Mouse (Mus musculus) hindbrain, embryonic 11.5 days (tissue): ENCODE data around the gene Fyco1. TPM values are rescaled to one million over a fixed set of nuclear protein-coding genes. Genes with fewer than 3 reads are reported as not detected.

Source experiments
- ATAC-seq: fragments of 200-750 bp; cut with Nextera tagmentation; 2 replicates; pipeline ENCODE4 v1.8.0; 2017; ENCODE audit warnings: mild to moderate bottlenecking, moderate TSS enrichment, moderate library complexity; ENCODE audit not compliant: low FRiP score
- DNase-seq: peaks from one replicate; pipeline ENCODE4 v3.0.0-alpha.2; 2015; ENCODE audit warnings: low spot score
- H3K27ac ChIP-seq: fragments of 300-500 bp; sonication (generic); 2 replicates; pipeline ENCODE4 v1.5.1; 2014; ENCODE audit warnings: mild to moderate bottlenecking, low read depth, low read length
- H3K27me3 ChIP-seq: fragments of 300-500 bp; sonication (generic); 2 replicates; pipeline ENCODE4 v1.6.1; 2014; ENCODE audit warnings: mild to moderate bottlenecking, low read length, moderate library complexity, mixed read lengths; ENCODE audit not compliant: control insufficient read depth, insufficient read depth
- H3K36me3 ChIP-seq: fragments of 300-500 bp; sonication (generic); 2 replicates; pipeline ENCODE4 v1.6.1; 2014; ENCODE audit warnings: mild to moderate bottlenecking, low read length, moderate library complexity, mixed read lengths; ENCODE audit not compliant: control insufficient read depth, insufficient read depth
- H3K4me1 ChIP-seq: fragments of 300-500 bp; sonication (generic); replicated peaks from 2 replicates; pipeline ENCODE4 v1.6.1; 2014; ENCODE audit warnings: low read length, mixed read lengths; ENCODE audit not compliant: control insufficient read depth, insufficient read depth
- H3K4me2 ChIP-seq: fragments of 300-500 bp; sonication (generic); replicated peaks from 2 replicates; pipeline ENCODE4 v1.6.1; 2014; ENCODE audit warnings: mild to moderate bottlenecking, low read depth, low read length
- H3K4me3 ChIP-seq: fragments of 300-500 bp; sonication (generic); 2 replicates; pipeline ENCODE4 v1.5.1; 2014; ENCODE audit warnings: low read depth, low read length
- H3K9ac ChIP-seq: fragments of 300-500 bp; sonication (generic); 2 replicates; pipeline ENCODE4 v1.6.1; 2014; ENCODE audit warnings: low read depth, low read length
- H3K9me3 ChIP-seq: fragments of 300-500 bp; sonication (generic); 2 replicates; pipeline ENCODE4 v1.6.1; 2016; ENCODE audit warnings: low read length; ENCODE audit not compliant: control insufficient read depth
- WGBS: fragments of 180-500 bp; shearing (Covaris S2); extraction: QIAGEN DNeasy Blood & Tissue Kit; methylation state at CpG from one replicate; pipeline ENCODE4 v1.1.7; 2014; 5-methylcytosine and 5-hydroxymethylcytosine counted together
- polyA plus RNA-seq: library from polyadenylated mRNA; unstranded; fragments of >200 nt; fragmentation: Nextera tagmentation; extraction: Ambion mirVana; gene quantifications from 2 replicates; pipeline ENCODE4 v1.2.1, GENCODE M21; 2014

The Fyco1 gene
- polyA plus RNA-seq, 1 experiment from 2014 or later = 9.5 TPM

DNA sequence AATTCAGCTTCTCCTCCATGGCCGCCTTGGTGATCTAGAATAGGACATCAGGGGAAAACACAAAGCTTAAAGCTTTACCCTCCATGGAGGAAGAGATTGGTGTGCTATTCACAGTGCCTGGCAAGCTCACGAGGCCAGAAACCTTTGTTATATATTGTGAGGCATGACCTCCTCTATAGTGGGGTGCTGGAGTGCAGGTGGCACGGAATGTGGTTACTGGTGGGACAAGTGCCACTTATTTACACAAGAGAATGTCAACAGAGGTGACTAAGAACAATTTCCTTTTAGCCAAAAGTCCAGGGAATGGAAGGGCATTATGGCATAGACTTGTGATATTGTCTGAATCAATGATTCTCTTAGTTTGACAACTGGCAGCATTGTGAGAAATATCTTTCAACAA, 25.1 kb downstream of the Fyco1 start:
- H3K4me2 ChIP-seq = no peak overlapping the region
- no peaks in the 10 kb centered on the region for H3K9me3 ChIP-seq
- H3K27me3 ChIP-seq = no peaks in the 10 kb centered on the region
- H3K4me1 ChIP-seq = no peaks in the 10 kb centered on the region
- H3K4me3 ChIP-seq = no peak overlapping the region
- WGBS = 90% methylated on average over 3 of the region's 3 CpGs
- no peak for DNase-seq
- H3K27ac ChIP-seq = no peak overlapping the region
- ATAC-seq = no peak
- no peak overlapping the region for H3K9ac ChIP-seq
- H3K36me3 ChIP-seq = 0 out of 2 replicates have a peak, but pooled peaks cover 9% of the 10 kb centered on the region

GRCm38 (mm10) chr9:123818601-123819000, 33.1 kb downstream of the Fyco1 start:
- no peak overlapping the region for H3K9ac ChIP-seq
- no peaks in the 10 kb centered on the region for H3K4me1 ChIP-seq
- no peak overlapping the region for H3K27ac ChIP-seq
- DNase-seq (no peak), ATAC-seq (no peak)
- no peak overlapping the region for H3K4me3 ChIP-seq
- no peaks in the 10 kb centered on the region for H3K27me3 ChIP-seq
- no peaks in the 10 kb centered on the region for H3K36me3 ChIP-seq
- WGBS = 74% methylated on average over 2 of the region's 2 CpGs
- no peak overlapping the region for H3K4me2 ChIP-seq
- H3K9me3 ChIP-seq = no peaks in the 10 kb centered on the region

GRCm38 (mm10) chr9:123815996-123816395, 35.7 kb downstream of the Fyco1 start:
- DNase-seq (no peak), ATAC-seq (no peak)
- Histone ChIP-seq H3K9me3 (no peaks in the 10 kb centered on the region), H3K27ac (no peak overlapping the region), H3K36me3 (no peaks in the 10 kb centered on the region), H3K4me3 (no peak overlapping the region), H3K4me1 (no peaks in the 10 kb centered on the region), H3K9ac (no peak overlapping the region), H3K4me2 (no peak overlapping the region), H3K27me3 (no peaks in the 10 kb centered on the region)
- 89% methylated on average over 1 of the region's 1 CpGs for WGBS

DNA sequence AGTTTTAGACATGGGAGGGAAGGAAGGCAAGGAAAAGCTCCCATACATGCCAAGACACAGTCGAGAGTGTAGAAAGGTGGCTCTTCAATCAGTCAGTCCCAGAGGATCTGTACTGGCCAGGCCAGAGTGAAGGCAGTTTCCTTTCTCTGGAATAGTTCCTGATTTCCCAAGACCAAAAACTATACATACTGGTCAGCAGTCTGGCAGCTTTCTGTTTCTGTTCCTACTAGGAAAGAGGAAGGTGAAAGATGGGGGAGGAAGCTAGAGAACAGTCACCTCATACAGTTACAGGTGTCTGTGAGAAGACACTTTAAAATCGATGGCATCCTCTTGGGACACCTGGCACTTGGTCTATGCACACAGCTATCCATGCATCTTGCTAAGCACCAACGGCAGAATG, 36.3 kb downstream of the Fyco1 start:
- Histone ChIP-seq H3K4me1 (no peaks in the 10 kb centered on the region), H3K27ac (no peak overlapping the region), H3K9ac (no peak overlapping the region), H3K4me3 (no peak overlapping the region), H3K36me3 (no peaks in the 10 kb centered on the region), H3K9me3 (no peaks in the 10 kb centered on the region), H3K27me3 (no peaks in the 10 kb centered on the region), H3K4me2 (no peak overlapping the region)
- ATAC-seq (no peak), DNase-seq (no peak)
- 96% methylated on average over 3 of the region's 3 CpGs for WGBS

- H3K36me3 ChIP-seq = no peaks in the 10 kb centered on the region
- H3K9me3 ChIP-seq = no peaks in the 10 kb centered on the region
- no peak overlapping the region for H3K27ac ChIP-seq
- H3K4me1 ChIP-seq = no peaks in the 10 kb centered on the region
- H3K4me2 ChIP-seq = no peak overlapping the region
- no peak overlapping the region for H3K9ac ChIP-seq
- 95% methylated on average over 4 of the region's 4 CpGs for WGBS
- no peak overlapping the region for H3K4me3 ChIP-seq
- no peaks in the 10 kb centered on the region for H3K27me3 ChIP-seq
- no peak for DNase-seq
- ATAC-seq = no peak
Observed at GRCm38 (mm10) chr9:123814821-123815220, 36.9 kb downstream of the Fyco1 start.

GRCm38 (mm10) chr9:123814326-123814725, 37.4 kb downstream of the Fyco1 start:
- WGBS = 74% methylated on average over 2 of the region's 2 CpGs
- no peak overlapping the region for H3K4me3 ChIP-seq
- H3K4me2 ChIP-seq = no peak overlapping the region
- H3K9me3 ChIP-seq = no peaks in the 10 kb centered on the region
- ATAC-seq = no peak
- no peak overlapping the region for H3K27ac ChIP-seq
- H3K36me3 ChIP-seq = no peaks in the 10 kb centered on the region
- no peaks in the 10 kb centered on the region for H3K4me1 ChIP-seq
- H3K27me3 ChIP-seq = no peaks in the 10 kb centered on the region
- H3K9ac ChIP-seq = no peak overlapping the region
- DNase-seq = no peak

- no peak for DNase-seq
- 93% methylated on average over 3 of the region's 3 CpGs for WGBS
- Histone ChIP-seq H3K4me3 (no peak overlapping the region), H3K27me3 (no peaks in the 10 kb centered on the region), H3K9ac (no peak overlapping the region), H3K4me1 (no peaks in the 10 kb centered on the region), H3K36me3 (no peaks in the 10 kb centered on the region), H3K9me3 (no peaks in the 10 kb centered on the region), H3K27ac (no peak overlapping the region), H3K4me2 (no peak overlapping the region)
- ATAC-seq = no peak
Observed at GRCm38 (mm10) chr9:123811831-123812230, 39.9 kb downstream of the Fyco1 start.

- H3K36me3 ChIP-seq = no peaks in the 10 kb centered on the region
- H3K4me3 ChIP-seq = no peak overlapping the region
- no peak for ATAC-seq
Observed at GRCm38 (mm10) chr9:123808583-123808982, 43.1 kb downstream of the Fyco1 start.

GRCm38 (mm10) chr9:123806267-123806666, 45.4 kb downstream of the Fyco1 start, which contains the start of gene Cxcr6:
Gene Cxcr6, plus strand, starts transcription at chr9:123806475.
- H3K4me2 ChIP-seq = no peak within 1 kb of the TSS
- no peak for ATAC-seq
- no peaks in the 10 kb centered on the region for H3K27me3 ChIP-seq
- WGBS = 89% methylated on average over 5 of the region's 5 CpGs
- no peaks in the 10 kb centered on the region for H3K4me1 ChIP-seq
- no peaks in the 10 kb centered on the region for H3K9me3 ChIP-seq
- H3K4me3 ChIP-seq = no peak within 1 kb of the TSS
- H3K27ac ChIP-seq = no peak within 1 kb of the TSS
- H3K36me3 ChIP-seq = no peaks in the 10 kb centered on the region
- DNase-seq = no peak
- no peak within 1 kb of the TSS for H3K9ac ChIP-seq

More at GRCm38 (mm10) chr9:123808583-123808982, 43.1 kb downstream of the Fyco1 start:
- 77% methylated on average over 7 of the region's 7 CpGs for WGBS
- no peaks in the 10 kb centered on the region for H3K27me3 ChIP-seq
- no peak for DNase-seq
- no peak overlapping the region for H3K27ac ChIP-seq
- no peaks in the 10 kb centered on the region for H3K4me1 ChIP-seq
- H3K9me3 ChIP-seq = no peaks in the 10 kb centered on the region
- H3K9ac ChIP-seq = no peak overlapping the region
- no peak overlapping the region for H3K4me2 ChIP-seq
